Mouse (Mus musculus): ENCODE results near the gene Dock4.

DNA sequence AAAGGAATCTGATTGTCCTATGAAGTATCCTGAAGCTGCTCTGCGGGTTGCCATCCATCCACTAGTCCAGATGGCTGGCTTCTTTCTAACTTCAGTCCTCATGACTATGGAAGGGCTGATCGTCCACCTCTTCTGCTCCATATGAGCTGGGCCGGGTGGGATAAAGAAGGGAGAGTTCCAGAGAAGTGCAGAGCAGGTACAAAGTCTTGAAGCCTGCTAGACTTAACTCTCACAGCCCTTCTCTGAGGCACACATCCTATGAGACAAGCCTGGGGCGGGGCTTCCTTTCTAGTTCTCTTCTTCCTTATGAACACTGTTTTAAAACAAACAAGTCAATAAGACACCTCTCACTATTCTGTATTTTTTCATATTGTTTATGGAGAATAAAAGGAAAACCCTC is 245.7 kb downstream of the Dock4 start:
- no peak for TF ChIP-seq CTCF (IDR thresholded peaks at IDR 0.05; ENCODE audit: low read depth, low read length)
- TF ChIP-seq POLR2A (IDR thresholded peaks at IDR 0.05; ENCODE audit: insufficient read depth, low read length), result no peak
